Mouse (Mus musculus): ENCODE data around the gene Ankrd65.
"Not testable (repeated sequence)": the region's sequence is repeated elsewhere in the genome, so short reads cannot be mapped to it uniquely, and the experiment has no call there.

Gene Ankrd65

GRCm38 (mm10) chr4:155774971-155775740 is 15.1 kb upstream of the Ankrd65 start:
- DNase-seq = peak; percentile 68 to 69

- DNase-seq = peak; percentile 80 to 86
Observed at GRCm38 (mm10) chr4:155775855-155776254, 14.4 kb upstream of the Ankrd65 start.

DNA sequence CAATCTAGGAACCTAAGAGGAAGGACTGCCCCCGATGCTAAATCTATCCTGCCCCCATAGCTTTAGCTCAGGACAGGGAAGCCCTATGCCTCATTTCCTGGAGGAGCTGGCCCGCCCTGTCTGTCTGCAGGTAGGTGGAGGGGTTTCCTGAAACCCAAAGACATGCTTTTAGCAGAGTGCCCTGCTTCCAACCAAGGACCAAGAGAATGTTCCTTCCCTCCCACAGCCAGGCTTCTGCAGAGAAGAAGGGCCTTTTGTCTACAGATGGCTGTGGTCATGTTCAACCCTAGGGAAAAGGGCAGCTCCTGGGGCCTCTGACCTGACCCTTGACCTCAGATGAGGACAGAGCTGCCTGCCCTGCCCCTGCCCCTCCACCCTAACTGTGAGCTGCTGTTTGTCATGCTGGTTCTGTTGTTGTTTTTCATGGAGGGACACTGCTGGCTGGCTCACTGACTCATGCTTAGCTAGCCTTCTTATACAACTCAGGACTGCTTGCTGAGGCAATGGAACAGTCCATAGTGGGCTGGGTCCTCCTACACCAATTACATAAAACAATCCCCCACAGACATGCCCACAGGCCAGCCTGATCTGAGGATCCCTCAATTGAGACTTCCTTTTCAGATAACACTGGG is 13.4 kb upstream of the Ankrd65 start:
- DNase-seq = no peak

DNA sequence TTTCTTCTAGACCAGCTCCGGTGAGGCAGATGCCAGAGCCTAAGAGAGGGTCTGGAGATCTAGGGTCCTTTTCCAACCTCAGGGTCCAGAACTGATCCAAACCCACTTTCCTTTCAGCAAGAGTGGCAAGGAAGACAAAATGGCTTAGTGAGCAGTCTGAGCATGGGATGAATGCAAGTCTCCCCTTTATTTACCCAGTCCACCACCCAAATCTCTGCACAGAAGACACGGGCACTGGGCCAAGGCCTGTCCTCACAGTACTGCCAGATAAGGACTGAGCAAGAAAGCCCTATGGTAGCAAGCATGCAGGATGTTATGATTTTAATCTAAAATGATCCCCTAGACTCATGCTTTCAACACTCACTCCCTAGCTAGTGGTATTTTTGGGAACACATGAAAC is 12.4 kb upstream of the Ankrd65 start:
- DNase-seq = peak in 1 of 2 experiments; percentile 56

DNA sequence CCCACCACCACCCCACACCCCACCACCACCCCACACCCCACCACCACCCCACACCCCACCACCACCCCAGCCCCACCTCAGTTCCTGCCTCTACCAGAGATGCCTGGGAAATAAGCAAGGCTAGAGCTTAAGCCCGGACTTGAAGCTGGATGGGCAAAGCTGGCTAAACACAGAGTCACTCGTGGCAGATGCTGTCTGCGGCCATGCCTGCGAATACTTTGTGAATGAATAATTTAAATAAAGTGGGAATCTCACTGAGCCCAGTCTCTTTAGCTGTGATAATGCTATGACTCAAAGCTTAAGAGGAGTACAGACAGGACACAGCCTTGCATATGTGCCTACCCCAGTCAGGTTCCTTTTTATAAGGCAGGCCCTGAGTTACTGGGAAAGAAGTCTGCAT is 10.7 kb upstream of the Ankrd65 start:
- no peak for DNase-seq

DNA sequence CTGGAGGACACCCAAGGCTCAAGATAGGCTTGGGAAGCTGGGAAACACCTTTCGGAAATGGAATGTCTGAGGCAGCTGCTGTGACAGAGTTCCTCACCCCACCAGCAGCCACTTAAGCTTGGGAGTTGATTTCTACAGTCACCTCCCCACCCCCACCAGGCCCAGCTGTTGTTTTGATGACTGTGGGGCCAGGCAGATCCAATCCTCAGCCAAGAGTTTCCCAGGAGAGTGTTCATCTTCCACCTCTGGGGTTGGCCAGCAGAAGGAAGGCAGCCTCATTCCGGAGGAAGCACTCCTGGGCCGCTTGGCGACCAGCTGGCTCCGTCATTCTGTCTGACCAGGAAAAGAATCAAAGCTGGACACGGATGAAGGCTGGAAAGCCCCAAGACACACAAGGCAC is 9.3 kb upstream of the Ankrd65 start:
- peak in 1 of 2 experiments; percentile 36 for DNase-seq

GRCm38 (mm10) chr4:155783486-155784080 is 6.7 kb upstream of the Ankrd65 start:
- peak; percentile 44 to 47 for DNase-seq

DNA sequence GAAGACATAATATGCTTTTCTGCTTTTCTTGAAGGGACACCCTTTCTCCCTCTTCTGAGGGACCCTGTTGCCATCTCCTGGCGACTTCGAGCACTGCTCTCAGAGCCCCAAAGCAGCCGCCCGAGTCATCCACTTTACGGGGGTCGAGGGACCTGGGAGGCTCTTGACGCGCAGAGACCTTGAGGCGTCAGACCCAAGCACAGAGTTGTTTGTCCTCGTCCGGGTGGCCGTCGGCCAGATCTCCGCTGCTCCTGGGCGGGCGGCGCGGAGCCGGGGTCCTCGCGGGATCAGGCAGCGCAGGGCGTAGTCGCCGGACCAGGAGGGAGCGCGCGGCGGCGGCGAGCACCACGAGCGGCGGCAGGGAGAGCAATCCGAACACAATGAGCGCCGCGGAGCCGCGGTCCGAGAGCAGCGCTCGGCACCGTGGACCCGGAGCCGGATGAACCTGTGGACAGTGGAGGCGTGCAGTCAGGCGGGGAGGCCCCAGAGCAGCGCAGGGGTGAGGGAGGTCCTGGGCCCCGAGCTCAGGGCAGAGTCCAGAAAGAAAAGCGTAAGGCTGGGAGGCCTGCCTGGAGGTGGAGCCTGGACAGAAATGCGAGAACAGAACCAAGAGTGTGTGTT is 6.0 kb upstream of the Ankrd65 start:
- DNase-seq = peak; percentile 87 to 90

DNA sequence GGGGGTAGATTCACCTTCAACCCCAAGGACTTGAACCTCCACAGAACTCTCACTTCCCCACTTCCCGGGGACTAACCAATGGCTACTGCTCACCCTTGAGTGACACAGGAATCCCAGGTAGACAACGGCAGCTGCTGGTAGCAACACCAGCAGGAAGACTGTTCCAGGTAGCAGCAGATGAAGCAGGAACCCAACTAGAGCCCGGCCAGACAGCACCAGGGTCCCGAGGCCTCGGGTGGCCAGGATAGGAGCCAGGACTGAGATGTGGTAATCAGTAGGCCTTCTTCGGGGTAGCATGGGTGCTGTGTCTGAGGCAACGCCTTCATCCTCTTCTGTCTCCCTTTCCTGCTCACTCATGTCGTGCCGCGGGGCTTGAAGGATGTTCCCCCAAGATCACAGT is 5.0 kb upstream of the Ankrd65 start:
- no peak for DNase-seq

GRCm38 (mm10) chr4:155785819-155786218 is 4.4 kb upstream of the Ankrd65 start, which contains the start of gene Tmem88b:
Tmem88b (minus strand) TSS chr4:155785874.
- DNase-seq = no peak

DNA sequence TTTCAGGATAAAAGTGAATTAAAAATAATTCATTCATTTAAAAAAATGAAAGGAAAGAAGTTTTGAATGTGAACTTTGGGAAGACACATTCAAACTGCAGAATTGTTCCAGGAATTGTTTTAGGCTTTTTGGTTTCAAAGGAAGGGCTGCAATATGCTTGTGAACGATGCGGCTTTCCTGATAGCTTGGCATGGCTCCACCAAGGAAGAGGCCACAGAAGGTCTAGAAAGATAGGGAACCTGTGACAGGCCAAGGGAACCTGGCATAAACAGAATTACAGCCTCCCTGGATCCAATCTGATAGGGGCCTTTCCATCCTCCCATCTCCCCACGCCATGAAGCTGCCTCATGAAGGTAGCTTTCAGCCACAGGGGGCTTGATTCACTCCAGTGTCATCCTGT is 1.9 kb upstream of the Ankrd65 start:
- DNase-seq = no peak

- not testable (repeated sequence) for DNase-seq
Observed at GRCm38 (mm10) chr4:155788833-155789232, 1.4 kb upstream of the Ankrd65 start.

- no peak for DNase-seq
Observed at GRCm38 (mm10) chr4:155790650-155791161, 467 bp downstream of the Ankrd65 start.

DNA sequence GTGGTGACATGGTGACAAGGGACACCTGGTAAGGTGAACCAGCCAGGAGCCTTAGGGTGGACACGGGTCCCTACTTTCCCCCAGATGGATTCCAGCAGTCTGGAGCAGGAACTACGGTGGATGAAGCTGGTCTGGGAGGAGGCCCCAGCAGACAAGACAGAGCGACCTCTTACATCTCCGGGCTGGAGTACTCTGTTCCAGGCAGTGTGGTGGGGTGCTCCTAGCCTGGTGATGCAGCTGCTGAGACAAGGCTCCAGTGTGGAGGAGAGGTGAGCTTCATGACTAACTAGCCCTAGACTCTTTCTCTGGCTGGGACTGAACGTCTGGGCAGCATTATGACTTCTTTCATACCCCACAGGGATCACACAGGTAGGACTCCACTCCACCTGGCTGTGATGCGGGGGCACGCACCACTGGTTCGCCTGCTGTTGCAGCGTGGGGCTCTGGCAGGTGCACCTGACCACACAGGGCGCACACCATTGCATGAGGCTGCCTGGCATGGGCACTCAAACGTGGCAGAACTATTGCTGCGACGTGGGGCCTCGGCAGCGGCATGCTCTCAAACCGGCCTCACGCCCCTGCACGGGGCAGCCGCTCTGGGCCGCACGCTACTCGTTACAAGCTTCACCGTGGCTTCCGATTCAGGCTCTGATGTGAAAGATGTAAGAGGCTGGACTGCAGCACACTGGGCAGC is 1.1 kb downstream of the Ankrd65 start:
- no peak for DNase-seq

DNA sequence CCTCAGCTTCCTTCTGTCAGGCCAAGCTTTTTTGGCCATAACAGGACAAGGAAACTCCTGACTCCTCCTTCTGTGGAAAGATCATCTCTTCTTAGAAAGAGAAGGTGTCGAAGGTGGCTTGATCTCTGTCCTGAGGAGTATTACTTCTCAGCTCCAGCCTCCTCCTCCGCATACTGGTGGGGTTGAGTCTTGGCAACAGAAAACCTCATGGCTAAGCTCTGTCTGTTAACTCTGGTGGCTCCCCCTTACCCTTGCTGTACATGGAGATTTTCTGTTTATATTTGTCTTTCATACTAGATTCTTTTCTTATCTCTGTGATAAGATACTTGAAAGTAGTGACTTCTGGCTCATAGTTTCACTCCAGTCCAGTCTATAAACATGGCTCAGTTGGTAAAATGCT is 3.5 kb downstream of the Ankrd65 start:
- no peak for DNase-seq

- DNase-seq = no peak
Observed at GRCm38 (mm10) chr4:155802075-155802474, 11.8 kb downstream of the Ankrd65 start.

DNA sequence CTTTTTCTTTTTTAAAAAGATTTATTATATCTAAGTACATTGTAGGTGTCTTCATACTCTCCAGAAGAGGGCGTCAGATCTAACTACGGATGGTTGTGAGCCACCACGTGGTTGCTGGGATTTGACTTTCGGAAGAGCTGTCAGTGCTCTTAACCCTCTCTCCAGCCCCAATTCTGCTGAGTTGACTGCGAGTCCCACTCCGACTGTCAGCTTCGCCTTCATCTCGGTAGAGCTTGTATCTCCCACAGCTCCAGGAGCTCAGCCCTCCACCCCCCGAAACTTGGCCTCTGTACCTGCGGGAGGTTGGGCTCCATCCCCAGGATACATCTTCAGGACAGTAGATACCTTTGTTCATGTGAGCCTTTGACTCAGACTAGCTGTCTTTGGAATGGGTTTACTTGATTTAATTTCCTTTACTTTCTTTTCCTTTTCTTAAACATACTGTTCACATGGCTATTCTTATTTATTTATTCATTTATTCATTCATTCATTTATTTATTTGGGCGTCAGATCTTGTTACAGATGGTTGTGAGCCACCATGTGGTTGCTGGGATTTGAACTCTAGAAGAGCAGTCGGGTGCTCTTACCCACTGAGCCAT is 12.6 kb downstream of the Ankrd65 start, which contains the start of gene Mrpl20:
Gene Mrpl20, plus strand, starts transcription at position 138 of the 599 bp plus-strand sequence.
- DNase-seq = peak in 1 of 2 experiments; percentile 25

- DNase-seq = peak; percentile 98
Observed at GRCm38 (mm10) chr4:155803340-155804041, 13.3 kb downstream of the Ankrd65 start.

DNA sequence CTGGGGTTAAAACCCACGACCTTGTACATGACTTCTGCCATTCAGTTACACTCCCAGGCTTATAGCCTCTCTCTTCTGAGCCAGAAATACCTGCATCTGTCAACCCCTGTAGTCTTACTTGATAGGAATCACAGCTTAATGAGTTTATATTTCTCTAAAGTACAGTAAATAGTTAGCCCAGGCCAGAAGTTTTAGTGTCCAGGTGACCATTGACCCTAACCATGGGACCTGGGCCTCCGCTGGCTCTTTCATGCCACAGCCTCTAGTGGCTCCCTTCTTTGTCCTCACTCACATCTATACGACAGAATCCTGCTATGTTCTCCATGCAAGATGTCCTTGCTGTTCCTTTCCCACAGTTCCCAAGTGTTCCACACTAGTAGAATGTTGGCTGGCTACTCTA is 17.6 kb downstream of the Ankrd65 start:
- DNase-seq = no peak

DNA sequence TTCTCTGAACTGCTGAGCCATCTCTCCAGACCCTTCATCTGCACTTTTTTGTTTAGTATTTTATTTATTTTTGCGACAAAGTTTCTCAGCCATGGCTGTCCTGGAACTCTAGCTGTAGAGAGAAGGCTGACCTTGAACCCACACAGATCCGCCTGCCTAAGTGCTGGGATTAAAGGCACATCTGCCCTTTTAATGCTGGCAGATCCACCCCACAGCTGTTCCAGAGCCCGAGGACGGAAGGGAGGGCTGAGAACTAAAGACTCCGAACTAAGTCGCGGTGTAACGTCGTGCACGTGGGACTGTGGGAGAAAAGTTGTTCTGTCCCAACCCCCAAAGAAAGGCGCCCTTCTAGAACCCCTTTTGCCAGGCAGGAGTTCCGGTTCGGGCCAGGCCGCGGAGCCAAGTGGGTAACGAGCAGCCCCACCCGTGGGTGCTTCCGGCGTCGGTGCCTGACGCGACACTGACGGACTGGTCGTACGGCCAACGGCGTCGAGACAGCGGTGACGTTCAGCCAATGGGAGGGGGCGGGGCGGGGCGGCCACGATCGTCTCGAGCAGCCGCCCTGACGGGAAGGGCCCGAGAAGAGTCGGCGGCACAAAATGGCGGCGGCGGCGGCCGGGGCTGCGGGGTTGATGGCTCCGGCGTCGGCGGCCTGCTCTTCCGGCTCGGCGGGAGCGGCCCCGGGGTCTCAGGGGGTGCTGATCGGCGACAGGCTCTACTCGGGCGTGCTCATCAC is 21.9 kb downstream of the Ankrd65 start, which contains the start of gene Ccnl2:
Gene Ccnl2, plus strand, starts transcription at position 561 of the 736 bp plus-strand sequence.
- DNase-seq = peak; percentile 92 to 96

Data from cerebellum, postnatal 25 days (tissue).